Mouse (Mus musculus) liver, embryonic 14.5 days (tissue): ENCODE results near the gene Cd3g. TPM values are rescaled to one million over a fixed set of nuclear protein-coding genes. Genes with fewer than 3 reads are reported as not detected.

Source experiments
- ATAC-seq: fragments of 200-750 bp; cut with Nextera tagmentation; 2 replicates; pipeline ENCODE4 v1.8.0; 2017; ENCODE audit warnings: moderate number of reproducible peaks, mild to moderate bottlenecking, moderate library complexity; ENCODE audit not compliant: insufficient read depth
- DNase-seq, 3 experiments: peaks; one replicate each; pipeline ENCODE4 v3.0.0-alpha.2; 2012 to 2013; ENCODE audit warnings: low read depth in 3 of 3, low spot score in 3 of 3
- H3K27ac ChIP-seq: fragments of 300-500 bp; sonication (generic); 2 replicates; pipeline ENCODE4 v1.5.1; 2014; ENCODE audit warnings: moderate library complexity, mild to moderate bottlenecking, control low read depth, inconsistent platforms
- H3K27me3 ChIP-seq: fragments of 300-500 bp; sonication (generic); 2 replicates; pipeline ENCODE4 v1.6.1; 2014; ENCODE audit warnings: mild to moderate bottlenecking, low read length, moderate library complexity; ENCODE audit not compliant: control insufficient read depth, insufficient read depth
- H3K36me3 ChIP-seq: fragments of 300-500 bp; sonication (generic); replicated peaks from 2 replicates; pipeline ENCODE4 v1.6.1; 2014; ENCODE audit warnings: low read depth; ENCODE audit not compliant: control insufficient read depth, insufficient read depth
- H3K4me1 ChIP-seq, 2 experiments: fragments of 200-500 bp in 1 of 2; fragments of 300-500 bp in 1 of 2; sonication (generic) in 1 of 2; replicated peaks; 2 replicates each; pipeline ENCODE4 v1.6.1; 2012 to 2014; ENCODE audit warnings: antibody characterized with exemption in 1 of 2, inconsistent platforms in 1 of 2, low read length in 1 of 2; ENCODE audit not compliant: control insufficient read depth in 2 of 2, insufficient read depth in 2 of 2
- H3K4me2 ChIP-seq: fragments of 300-500 bp; sonication (generic); 2 replicates; pipeline ENCODE4 v1.6.1; 2014; ENCODE audit warnings: low read depth, mild to moderate bottlenecking, control low read depth, moderate library complexity
- H3K4me3 ChIP-seq, 2 experiments: fragments of 200-500 bp in 1 of 2; fragments of 300-500 bp in 1 of 2; sonication (generic) in 1 of 2; 2 replicates each; pipeline ENCODE4 v1.5.1; 2012 to 2014; ENCODE audit warnings: low read depth in 2 of 2, low read length in 2 of 2, mild to moderate bottlenecking in 2 of 2, control low read depth in 1 of 2, inconsistent platforms in 1 of 2, moderate library complexity in 1 of 2; ENCODE audit not compliant: insufficient read depth in 1 of 2
- H3K9ac ChIP-seq: fragments of 300-500 bp; sonication (generic); replicated peaks from 2 replicates; pipeline ENCODE4 v1.6.1; 2014; ENCODE audit warnings: mild to moderate bottlenecking, control low read depth, moderate library complexity
- H3K9me3 ChIP-seq: fragments of 300-500 bp; sonication (generic); 2 replicates; pipeline ENCODE4 v1.6.1; 2016; ENCODE audit warnings: low read length, mixed read lengths; ENCODE audit not compliant: control insufficient read depth
- CTCF ChIP-seq: IDR thresholded peaks from 2 replicates; pipeline ENCODE4 v1.5.1; 2016; ENCODE audit warnings: antibody characterized with exemption, low read depth, control low read depth
- EP300 ChIP-seq: IDR thresholded peaks from 2 replicates; pipeline ENCODE4 v1.6.1; 2016; ENCODE audit warnings: antibody characterized with exemption, low read depth
- WGBS: fragments of 180-500 bp; shearing (Covaris S2); extraction: QIAGEN DNeasy Blood & Tissue Kit; methylation state at CpG from one replicate; pipeline ENCODE4 v1.1.7; 2014; ENCODE audit not compliant: insufficient replicate concordance; 5-methylcytosine and 5-hydroxymethylcytosine counted together
- polyA plus RNA-seq, 2 experiments: library from polyadenylated mRNA; depleted of rRNA in 1 of 2; stranded (reverse) in 1 of 2; unstranded in 1 of 2; fragments of >200 nt; fragmentation: Nextera tagmentation in 1 of 2; extraction: Ambion mirVana in 1 of 2; gene quantifications; 2 replicates each; pipeline versions ENCODE4 v1.2.1 to v1.2.3; 2012 to 2014

Gene Cd3g
- polyA plus RNA-seq, 2 experiments: 0.09 to 0.25 TPM

- 59% methylated on average over 2 of the region's 2 CpGs for WGBS
- no peak for TF ChIP-seq CTCF
- no peak for TF ChIP-seq EP300
- no peak for ATAC-seq
Measured at GRCm38 (mm10) chr9:44983001-44983400, 2.8 kb upstream of the Cd3g start.

GRCm38 (mm10) chr9:44982531-44982930, 2.3 kb upstream of the Cd3g start:
- ATAC-seq: no peak

More at GRCm38 (mm10) chr9:44983001-44983400, 2.8 kb upstream of the Cd3g start:
- H3K4me3 ChIP-seq: no peak overlapping the region
- DNase-seq: no peak
- no peaks in the 10 kb centered on the region for H3K9me3 ChIP-seq
- no peak overlapping the region for H3K27ac ChIP-seq
- no peaks in the 10 kb centered on the region for H3K36me3 ChIP-seq
- H3K9ac ChIP-seq: no peak overlapping the region
- no peak overlapping the region for H3K4me2 ChIP-seq
- H3K4me1 ChIP-seq: peaks cover 0 to 3% of the 10 kb centered on the region in 2 experiments; a peak in 3 of 4 replicates
- no peaks in the 10 kb centered on the region for H3K27me3 ChIP-seq

GRCm38 (mm10) chr9:44982081-44982480, 1.9 kb upstream of the Cd3g start:
- TF ChIP-seq EP300 (no peak), CTCF (no peak)
- no peak for ATAC-seq

More at GRCm38 (mm10) chr9:44982531-44982930, 2.3 kb upstream of the Cd3g start:
- Histone ChIP-seq H3K27ac (no peak overlapping the region), H3K27me3 (no peaks in the 10 kb centered on the region), H3K36me3 (no peaks in the 10 kb centered on the region), H3K4me2 (no peak overlapping the region), H3K4me1 (peaks cover 0 to 3% of the 10 kb centered on the region in 2 experiments; a peak in 3 of 4 replicates), H3K9me3 (no peaks in the 10 kb centered on the region), H3K4me3 (no peak overlapping the region), H3K9ac (no peak overlapping the region)
- DNase-seq: no peak
- TF ChIP-seq EP300 (no peak), CTCF (no peak)
- 63% methylated on average over 3 of the region's 3 CpGs for WGBS

GRCm38 (mm10) chr9:44981676-44982075, 1.4 kb upstream of the Cd3g start, which contains the start of gene Cd3d:
TSS of gene Cd3d (plus strand) at chr9:44981786.
- WGBS: 60% methylated on average over 4 of the region's 4 CpGs
- Histone ChIP-seq H3K4me3 (no peak within 1 kb of the TSS), H3K4me2 (no peak within 1 kb of the TSS), H3K36me3 (no peaks in the 10 kb centered on the region), H3K27me3 (no peaks in the 10 kb centered on the region), H3K9me3 (no peaks in the 10 kb centered on the region), H3K9ac (no peak within 1 kb of the TSS), H3K4me1 (peaks cover 0 to 3% of the 10 kb centered on the region in 2 experiments; a peak in 3 of 4 replicates), H3K27ac (no peak within 1 kb of the TSS)
- TF ChIP-seq CTCF (no peak), EP300 (no peak)
- ATAC-seq (no peak), DNase-seq (no peak)

More at GRCm38 (mm10) chr9:44982081-44982480, 1.9 kb upstream of the Cd3g start:
- H3K4me1 ChIP-seq: peaks cover 0 to 3% of the 10 kb centered on the region in 2 experiments; a peak in 3 of 4 replicates
- H3K36me3 ChIP-seq: no peaks in the 10 kb centered on the region
- 76% methylated on average over 8 of the region's 8 CpGs for WGBS
- no peak overlapping the region for H3K4me3 ChIP-seq
- no peak overlapping the region for H3K9ac ChIP-seq
- no peaks in the 10 kb centered on the region for H3K9me3 ChIP-seq
- no peak overlapping the region for H3K4me2 ChIP-seq
- no peaks in the 10 kb centered on the region for H3K27me3 ChIP-seq
- no peak for DNase-seq
- no peak overlapping the region for H3K27ac ChIP-seq

DNA sequence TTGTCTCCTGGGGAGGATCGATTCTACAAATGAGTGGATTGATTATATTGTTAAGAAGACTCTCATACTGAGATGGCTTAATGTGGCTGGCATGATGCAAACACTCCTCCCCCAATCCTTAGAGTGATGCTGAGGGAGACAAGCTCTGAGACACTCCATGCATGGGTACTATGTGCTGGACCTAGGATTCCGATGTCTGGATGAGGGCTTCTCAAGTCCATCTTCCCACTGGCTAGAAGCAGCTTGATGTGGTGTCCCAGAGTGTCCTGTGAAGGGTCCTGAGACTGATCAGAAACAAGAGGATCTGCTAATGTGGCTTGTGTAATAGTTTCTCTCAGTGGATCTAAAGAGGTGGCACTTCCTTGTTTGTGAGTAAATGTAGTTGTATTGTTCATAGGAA, 873 bp upstream of the Cd3g start:
- Histone ChIP-seq H3K36me3 (no peaks in the 10 kb centered on the region), H3K27me3 (no peaks in the 10 kb centered on the region), H3K4me2 (no peak overlapping the region), H3K9me3 (no peaks in the 10 kb centered on the region), H3K27ac (no peak overlapping the region), H3K9ac (no peak overlapping the region), H3K4me3 (no peak overlapping the region), H3K4me1 (peaks cover 0 to 3% of the 10 kb centered on the region in 2 experiments; a peak in 3 of 4 replicates)
- TF ChIP-seq EP300 (no peak), CTCF (no peak)
- ATAC-seq (no peak), DNase-seq (no peak)
- 64% methylated on average over 2 of the region's 2 CpGs for WGBS
